Mouse (Mus musculus) myocyte (in vitro differentiated cells): ENCODE data around the gene Prr19. TPM values are rescaled to one million over a fixed set of nuclear protein-coding genes. Genes with fewer than 3 reads are reported as not detected.
A peak's percentile ranks its signal among the peaks of the same experiment; 100 is the strongest.
"Not testable (repeated sequence)": the region's sequence is repeated elsewhere in the genome, so short reads cannot be mapped to it uniquely, and the experiment has no call there.

Experiments
- H3K27me3 ChIP-seq: one replicate; pipeline ENCODE4 v1.6.1; 2011; ENCODE audit not compliant: control insufficient read depth, insufficient read depth, insufficient read length
- H3K36me3 ChIP-seq: one replicate; pipeline ENCODE4 v1.6.1; 2011; ENCODE audit not compliant: control insufficient read depth, insufficient read depth
- H3K4me2 ChIP-seq: one replicate; pipeline ENCODE4 v1.6.1; 2011; ENCODE audit warnings: low read depth, control low read depth
- H3K4me3 ChIP-seq: one replicate; pipeline ENCODE4 v1.5.1; 2011; ENCODE audit warnings: mild to moderate bottlenecking, control low read depth, moderate library complexity
- H3K79me2 ChIP-seq: one replicate; pipeline ENCODE4 v1.6.1; 2011; ENCODE audit not compliant: control insufficient read depth, insufficient read depth
- H3ac ChIP-seq: one replicate; pipeline ENCODE4 v1.6.1; 2011; ENCODE audit not compliant: control insufficient read depth, insufficient read length
- CEBPB ChIP-seq: IDR thresholded peaks from 2 replicates; pipeline ENCODE4 v1.6.1; 2011; ENCODE audit warnings: mild to moderate bottlenecking, moderate library complexity; ENCODE audit not compliant: poor library complexity, insufficient read depth, severe bottlenecking
- E2F4 ChIP-seq: IDR thresholded peaks from one replicate; pipeline ENCODE4 v1.6.1; 2011; ENCODE audit warnings: mild to moderate bottlenecking, control low read depth, moderate library complexity; ENCODE audit not compliant: insufficient read depth
- MAX ChIP-seq: IDR thresholded peaks from one replicate; pipeline ENCODE4 v1.6.1; 2011; ENCODE audit warnings: low read depth, mild to moderate bottlenecking, control low read depth
- MYOD1 ChIP-seq, 3 experiments: IDR thresholded peaks; one replicate each; pipeline ENCODE4 v1.6.1; 2011; ENCODE audit warnings: control low read depth in 2 of 3, low read depth in 2 of 3, mild to moderate bottlenecking in 2 of 3, moderate library complexity in 1 of 3; ENCODE audit not compliant: insufficient read length in 2 of 3, control insufficient read depth in 1 of 3
- MYOG ChIP-seq, 3 experiments: IDR thresholded peaks; one replicate each; pipeline ENCODE4 v1.6.1; 2011; ENCODE audit warnings: control low read depth in 2 of 3, low read depth in 2 of 3, mild to moderate bottlenecking in 2 of 3; ENCODE audit not compliant: insufficient read length in 2 of 3, control insufficient read depth in 1 of 3, insufficient read depth in 1 of 3
- POLR2A ChIP-seq: IDR thresholded peaks from one replicate; pipeline ENCODE4 v1.6.1; 2011; ENCODE audit warnings: low read depth, mild to moderate bottlenecking, control low read depth, moderate library complexity; ENCODE audit not compliant: insufficient read length
- POLR2AphosphoS2 ChIP-seq: IDR thresholded peaks from one replicate; pipeline ENCODE4 v1.6.1; 2011; ENCODE audit warnings: low read depth, control low read depth; ENCODE audit not compliant: insufficient read length
- REST ChIP-seq: IDR thresholded peaks from one replicate; pipeline ENCODE4 v1.6.1; 2011; ENCODE audit warnings: mild to moderate bottlenecking, control low read depth, moderate library complexity; ENCODE audit not compliant: insufficient read depth, insufficient read length
- SRF ChIP-seq: IDR thresholded peaks from one replicate; pipeline ENCODE4 v1.6.1; 2011; ENCODE audit warnings: low read depth; ENCODE audit not compliant: control insufficient read depth, insufficient read length
- TCF12 ChIP-seq: IDR thresholded peaks from one replicate; pipeline ENCODE4 v1.6.1; 2011; ENCODE audit warnings: mild to moderate bottlenecking, control low read depth; ENCODE audit not compliant: poor library complexity, insufficient read depth, severe bottlenecking
- TCF3 ChIP-seq: IDR thresholded peaks from one replicate; pipeline ENCODE4 v1.6.1; 2011; ENCODE audit warnings: low read depth, control low read depth; ENCODE audit not compliant: insufficient read length
- USF1 ChIP-seq: IDR thresholded peaks from one replicate; pipeline ENCODE4 v1.6.1; 2011; ENCODE audit warnings: low read depth, mild to moderate bottlenecking, control low read depth, moderate library complexity
- polyA plus RNA-seq: library from polyadenylated mRNA; unstranded; fragments of >200 nt; fragmentation: generic; extraction: Trizol; gene quantifications from one replicate; pipeline ENCODE4 v1.2.1, GENCODE M21; 2012; ENCODE audit warnings: missing spikeins

The Prr19 gene
- not detected for polyA plus RNA-seq

GRCm38 (mm10) chr7:25301063-25301462, at the start of gene Prr19:
TSS of gene Prr19 (plus strand) at chr7:25301411.
- Histone ChIP-seq H3ac (no peak within 1 kb of the TSS), H3K4me2 (no peak within 1 kb of the TSS)
- TF ChIP-seq MYOG (IDR thresholded peaks at IDR 0.05; ENCODE audit: control insufficient read depth in 1 of 3, insufficient read depth in 1 of 3, insufficient read length in 2 of 3, low read depth in 2 of 3), result no peak

GRCm38 (mm10) chr7:25251822-25252221, 49.4 kb upstream of the Prr19 start:
- TF ChIP-seq USF1 (no peak), MAX (no peak), SRF (no peak), TCF3 (no peak), MYOD1 (IDR thresholded peaks at IDR 0.05; ENCODE audit: control insufficient read depth in 1 of 3, insufficient read length in 2 of 3, low read depth in 2 of 3) (no peak), TCF12 (no peak), POLR2AphosphoS2 (no peak), POLR2A (no peak), CEBPB (no peak), REST (no peak), MYOG (IDR thresholded peaks at IDR 0.05; ENCODE audit: control insufficient read depth in 1 of 3, insufficient read depth in 1 of 3, insufficient read length in 2 of 3, low read depth in 2 of 3) (no peak), E2F4 (no peak)
- no peaks in the 10 kb centered on the region for H3K36me3 ChIP-seq
- H3K4me2 ChIP-seq, result peak overlapping the region; percentile 95
- H3K4me3 ChIP-seq, result peak overlapping the region; percentile 84
- peaks cover 32% of the 10 kb centered on the region for H3K79me2 ChIP-seq
- no peaks in the 10 kb centered on the region for H3K27me3 ChIP-seq
- H3ac ChIP-seq, result no peak overlapping the region

More at GRCm38 (mm10) chr7:25301063-25301462, at the start of gene Prr19:
- H3K4me3 ChIP-seq, result no peak within 1 kb of the TSS
- H3K36me3 ChIP-seq, result no peaks in the 10 kb centered on the region
- no peaks in the 10 kb centered on the region for H3K79me2 ChIP-seq
- peaks cover 26% of the 10 kb centered on the region for H3K27me3 ChIP-seq

GRCm38 (mm10) chr7:25261896-25262295, 39.3 kb upstream of the Prr19 start:
- Histone ChIP-seq H3K27me3 (no peaks in the 10 kb centered on the region), H3K36me3 (no peaks in the 10 kb centered on the region), H3K4me3 (no peak overlapping the region), H3K4me2 (no peak overlapping the region), H3K79me2 (no peaks in the 10 kb centered on the region), H3ac (no peak overlapping the region)
- TF ChIP-seq TCF12 (no peak), POLR2A (no peak), CEBPB (no peak), POLR2AphosphoS2 (no peak), TCF3 (no peak), SRF (no peak), USF1 (no peak), MYOG (IDR thresholded peaks at IDR 0.05; ENCODE audit: control insufficient read depth in 1 of 3, insufficient read depth in 1 of 3, insufficient read length in 2 of 3, low read depth in 2 of 3) (no peak)

GRCm38 (mm10) chr7:25263968-25264870, 37.0 kb upstream of the Prr19 start:
- Histone ChIP-seq H3K36me3 (no peaks in the 10 kb centered on the region), H3K79me2 (peaks cover 9% of the 10 kb centered on the region), H3ac (no peak overlapping the region), H3K27me3 (no peaks in the 10 kb centered on the region), H3K4me3 (no peak overlapping the region), H3K4me2 (no peak overlapping the region)
- TF ChIP-seq POLR2AphosphoS2, result no peak
- no peak for TF ChIP-seq MAX
- no peak for TF ChIP-seq REST
- TF ChIP-seq MYOG (IDR thresholded peaks at IDR 0.05; ENCODE audit: control insufficient read depth in 1 of 3, insufficient read depth in 1 of 3, insufficient read length in 2 of 3, low read depth in 2 of 3), result no peak
- no peak for TF ChIP-seq E2F4
- TF ChIP-seq TCF3, result no peak
- TF ChIP-seq POLR2A, result no peak
- TF ChIP-seq SRF, result no peak
- TF ChIP-seq MYOD1 (IDR thresholded peaks at IDR 0.05; ENCODE audit: control insufficient read depth in 1 of 3, insufficient read length in 2 of 3, low read depth in 2 of 3), result no peak
- no peak for TF ChIP-seq CEBPB
- TF ChIP-seq TCF12, result no peak
- TF ChIP-seq USF1, result no peak

GRCm38 (mm10) chr7:25265743-25266142, 35.5 kb upstream of the Prr19 start:
- not testable (repeated sequence) for H3K4me2 ChIP-seq, H3K27me3 ChIP-seq, H3K36me3 ChIP-seq, H3ac ChIP-seq, H3K4me3 ChIP-seq
- peaks cover 17% of the 10 kb centered on the region for H3K79me2 ChIP-seq
